Mouse (Mus musculus): Measurements from ENCODE around the gene H2afx.

DNA sequence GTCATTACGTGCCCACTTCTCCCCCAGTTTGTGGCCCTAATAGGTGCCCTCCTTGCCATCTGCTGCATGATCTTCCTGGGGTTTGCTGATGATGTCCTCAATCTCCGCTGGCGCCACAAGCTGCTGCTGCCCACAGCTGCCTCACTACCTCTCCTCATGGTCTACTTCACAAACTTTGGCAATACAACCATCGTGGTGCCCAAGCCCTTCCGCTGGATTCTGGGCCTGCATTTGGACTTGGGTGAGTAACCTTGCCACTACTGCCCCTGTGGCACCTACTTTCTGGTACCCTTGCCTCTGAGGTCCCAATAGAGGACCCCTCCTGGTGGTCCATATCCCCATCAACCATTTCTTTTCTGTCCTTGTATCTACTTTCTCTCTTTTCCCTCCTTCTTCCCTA is 6.6 kb upstream of the H2afx start:
- no peak for TF ChIP-seq CTCF (IDR thresholded peaks at IDR 0.05; ENCODE audit: control insufficient read depth, insufficient read depth, low read length)
- no peak for TF ChIP-seq POLR2A (IDR thresholded peaks at IDR 0.05; ENCODE audit: borderline replicate concordance, control insufficient read depth, low read depth, low read length)
